Mouse (Mus musculus): ENCODE data around the gene Olfr1265. TPM values are rescaled to one million over a fixed set of nuclear protein-coding genes. Genes with fewer than 3 reads are reported as not detected.

The Olfr1265 gene
- polyA plus RNA-seq (2014; fragmentation: Nextera tagmentation; extraction: Ambion mirVana), result not detected in 2 replicates

DNA sequence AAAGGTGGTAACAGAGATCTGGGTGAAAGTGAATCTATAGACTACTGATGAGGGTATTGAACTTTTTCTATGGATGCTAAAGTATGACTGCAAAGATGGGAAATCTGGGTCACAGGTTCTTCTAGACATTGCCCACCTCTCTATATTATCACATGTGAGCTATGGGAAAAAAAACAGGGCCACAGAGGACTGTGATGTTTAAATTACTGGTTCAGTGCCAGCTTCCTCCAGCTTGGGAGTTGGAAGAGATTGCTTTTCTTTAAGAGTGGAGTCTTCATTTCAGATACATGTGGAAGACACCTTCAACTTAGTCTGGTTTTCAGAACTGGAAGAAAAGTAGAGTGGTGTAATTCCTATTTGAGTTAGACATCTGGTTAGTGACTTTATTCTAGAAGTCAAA, at the start of gene Olfr1265:
TSS of gene Olfr1265 (plus strand) at position 301 of the 400 bp plus-strand sequence.
- Histone ChIP-seq H3K4me3 (ENCODE audit: low read depth, low read length) (no peak within 1 kb of the TSS), H3K4me1 (replicated peaks; ENCODE audit: control insufficient read depth, insufficient read depth, low read length) (no peaks in the 10 kb centered on the region), H3K27me3 (ENCODE audit: control insufficient read depth, insufficient read depth, low read length) (no peaks in the 10 kb centered on the region), H3K9ac (ENCODE audit: low read length) (no peak within 1 kb of the TSS), H3K4me2 (ENCODE audit: low read depth, low read length, severe bottlenecking) (no peak within 1 kb of the TSS), H3K27ac (ENCODE audit: low read depth, low read length) (no peak within 1 kb of the TSS), H3K36me3 (ENCODE audit: control insufficient read depth, insufficient read depth, low read length) (no peaks in the 10 kb centered on the region), H3K9me3 (ENCODE audit: control insufficient read depth, low read length) (no peaks in the 10 kb centered on the region)
- no peak for ATAC-seq (replicated peaks; ENCODE audit: low FRiP score)
- no peak for DNase-seq (ENCODE audit: low spot score)

DNA sequence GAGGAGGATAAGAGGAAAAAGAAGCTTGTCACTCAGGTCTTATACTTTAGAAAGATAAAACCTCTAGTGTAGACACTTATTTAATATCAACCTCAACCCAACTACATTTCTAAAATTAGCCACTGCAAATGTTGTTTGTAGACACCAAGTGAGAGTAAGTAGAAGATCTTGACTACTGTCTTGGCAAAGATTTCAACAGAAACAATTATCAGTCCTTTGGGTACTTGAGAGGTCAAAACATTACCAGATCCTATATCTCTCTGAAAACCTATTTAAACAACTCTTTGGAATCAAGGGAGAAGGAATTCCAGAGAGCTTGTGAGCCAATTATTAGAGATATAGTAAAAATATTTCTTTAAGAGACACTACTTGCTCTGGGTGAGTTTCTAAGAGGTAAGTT, 44.2 kb upstream of the Olfr1265 start, which contains the start of gene Olfr1261:
TSS of gene Olfr1261 (plus strand) at position 301 of the 400 bp plus-strand sequence.
- no peak for ATAC-seq (replicated peaks; ENCODE audit: low FRiP score)
- Histone ChIP-seq H3K36me3 (ENCODE audit: control insufficient read depth, insufficient read depth, low read length) (no peaks in the 10 kb centered on the region), H3K27me3 (ENCODE audit: control insufficient read depth, insufficient read depth, low read length) (no peaks in the 10 kb centered on the region), H3K27ac (ENCODE audit: low read depth, low read length) (no peak within 1 kb of the TSS), H3K9me3 (ENCODE audit: control insufficient read depth, low read length) (no peaks in the 10 kb centered on the region), H3K4me1 (replicated peaks; ENCODE audit: control insufficient read depth, insufficient read depth, low read length) (no peaks in the 10 kb centered on the region), H3K9ac (ENCODE audit: low read length) (no peak within 1 kb of the TSS), H3K4me2 (ENCODE audit: low read depth, low read length, severe bottlenecking) (no peak within 1 kb of the TSS), H3K4me3 (ENCODE audit: low read depth, low read length) (no peak within 1 kb of the TSS)
- DNase-seq (ENCODE audit: low spot score), result no peak

DNA sequence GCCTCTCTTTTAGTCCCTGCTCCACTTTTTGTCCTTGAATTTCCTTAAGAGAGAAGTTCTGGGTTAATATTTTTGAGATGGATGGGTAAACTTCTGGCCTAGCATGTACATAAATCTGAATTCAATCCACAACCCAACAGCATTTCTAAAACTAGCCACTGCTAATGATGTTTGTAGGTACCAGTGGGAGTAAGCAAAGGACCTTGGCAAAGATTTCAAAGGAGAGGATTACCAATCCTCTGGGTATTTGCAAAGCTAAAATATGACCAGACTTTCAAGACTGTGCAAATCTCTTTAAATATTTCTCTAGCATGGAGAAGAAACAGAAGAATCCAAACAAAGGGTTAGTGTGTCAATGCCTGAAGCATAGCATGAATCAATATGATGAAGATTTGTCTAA, 35.3 kb upstream of the Olfr1265 start, which contains the start of gene Olfr1262:
TSS of gene Olfr1262 (plus strand) at position 301 of the 400 bp plus-strand sequence.
- no peak for DNase-seq (ENCODE audit: low spot score)
- Histone ChIP-seq H3K9me3 (ENCODE audit: control insufficient read depth, low read length) (no peaks in the 10 kb centered on the region), H3K4me1 (replicated peaks; ENCODE audit: control insufficient read depth, insufficient read depth, low read length) (no peaks in the 10 kb centered on the region), H3K9ac (ENCODE audit: low read length) (no peak within 1 kb of the TSS), H3K4me2 (ENCODE audit: low read depth, low read length, severe bottlenecking) (no peak within 1 kb of the TSS), H3K27me3 (ENCODE audit: control insufficient read depth, insufficient read depth, low read length) (no peaks in the 10 kb centered on the region), H3K27ac (ENCODE audit: low read depth, low read length) (no peak within 1 kb of the TSS), H3K4me3 (ENCODE audit: low read depth, low read length) (no peak within 1 kb of the TSS), H3K36me3 (ENCODE audit: control insufficient read depth, insufficient read depth, low read length) (no peaks in the 10 kb centered on the region)
- ATAC-seq (replicated peaks; ENCODE audit: low FRiP score), result no peak

DNA sequence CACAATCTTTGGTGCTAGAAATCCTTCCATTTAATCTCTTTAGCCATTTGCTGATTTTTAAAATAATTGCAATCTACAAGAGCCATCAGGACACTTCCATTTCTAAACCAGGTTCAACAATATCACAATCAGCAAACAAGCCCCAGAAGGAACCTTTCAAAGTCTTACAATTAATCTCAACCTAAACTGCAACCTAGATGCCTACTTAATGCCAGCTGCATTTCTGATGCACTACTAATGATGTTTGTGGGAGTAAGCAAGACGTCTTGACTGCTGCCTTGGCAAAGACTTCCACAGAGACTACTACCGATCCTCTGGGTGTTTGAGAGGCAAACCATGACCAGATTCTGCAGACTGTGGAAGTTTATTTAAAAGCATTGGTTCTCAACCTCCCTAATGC, 23.3 kb upstream of the Olfr1265 start, which contains the start of gene Olfr1263:
TSS of gene Olfr1263 (plus strand) at position 301 of the 400 bp plus-strand sequence.
- H3K9ac ChIP-seq (ENCODE audit: low read length), result no peak within 1 kb of the TSS
- ATAC-seq (replicated peaks; ENCODE audit: low FRiP score), result no peak
- H3K4me1 ChIP-seq (replicated peaks; ENCODE audit: control insufficient read depth, insufficient read depth, low read length), result no peaks in the 10 kb centered on the region
- no peaks in the 10 kb centered on the region for H3K9me3 ChIP-seq (ENCODE audit: control insufficient read depth, low read length)
- H3K36me3 ChIP-seq (ENCODE audit: control insufficient read depth, insufficient read depth, low read length), result no peaks in the 10 kb centered on the region
- no peak for DNase-seq (ENCODE audit: low spot score)
- no peak within 1 kb of the TSS for H3K27ac ChIP-seq (ENCODE audit: low read depth, low read length)
- no peaks in the 10 kb centered on the region for H3K27me3 ChIP-seq (ENCODE audit: control insufficient read depth, insufficient read depth, low read length)
- no peak within 1 kb of the TSS for H3K4me2 ChIP-seq (ENCODE audit: low read depth, low read length, severe bottlenecking)
- H3K4me3 ChIP-seq (ENCODE audit: low read depth, low read length), result no peak within 1 kb of the TSS
- WGBS, result 79% methylated on average over 2 of the region's 2 CpGs

DNA sequence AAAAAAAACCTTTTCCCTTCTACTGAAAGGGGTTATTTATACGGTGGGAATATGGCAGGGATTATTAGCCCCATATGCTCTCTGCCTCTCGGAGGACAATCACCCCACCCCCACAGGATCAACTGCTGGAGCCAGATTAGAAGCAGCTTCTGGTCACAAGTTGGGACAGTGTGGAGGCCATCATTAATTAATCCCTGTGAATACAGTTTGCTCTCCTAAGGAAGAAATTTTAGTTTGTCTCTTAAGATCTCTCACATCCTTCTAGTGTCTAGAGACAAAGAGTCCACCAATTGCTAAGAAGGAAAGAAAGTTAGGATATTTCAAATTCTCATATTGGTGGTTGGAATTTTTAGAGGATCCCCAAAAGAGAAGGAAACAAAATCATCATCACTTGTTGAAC, 9.7 kb upstream of the Olfr1265 start, which contains the start of gene Olfr1264:
TSS of gene Olfr1264 (minus strand) at position 101 of the 400 bp plus-strand sequence.
- no peak within 1 kb of the TSS for H3K27ac ChIP-seq (ENCODE audit: low read depth, low read length)
- H3K9me3 ChIP-seq (ENCODE audit: control insufficient read depth, low read length), result no peaks in the 10 kb centered on the region
- H3K36me3 ChIP-seq (ENCODE audit: control insufficient read depth, insufficient read depth, low read length), result no peaks in the 10 kb centered on the region
- 59% methylated on average over 2 of the region's 2 CpGs for WGBS
- H3K4me3 ChIP-seq (ENCODE audit: low read depth, low read length), result no peak within 1 kb of the TSS
- no peaks in the 10 kb centered on the region for H3K4me1 ChIP-seq (replicated peaks; ENCODE audit: control insufficient read depth, insufficient read depth, low read length)
- ATAC-seq (replicated peaks; ENCODE audit: low FRiP score), result no peak
- no peak for DNase-seq (ENCODE audit: low spot score)
- H3K9ac ChIP-seq (ENCODE audit: low read length), result no peak within 1 kb of the TSS
- H3K27me3 ChIP-seq (ENCODE audit: control insufficient read depth, insufficient read depth, low read length), result no peaks in the 10 kb centered on the region
- H3K4me2 ChIP-seq (ENCODE audit: low read depth, low read length, severe bottlenecking), result no peak within 1 kb of the TSS

DNA sequence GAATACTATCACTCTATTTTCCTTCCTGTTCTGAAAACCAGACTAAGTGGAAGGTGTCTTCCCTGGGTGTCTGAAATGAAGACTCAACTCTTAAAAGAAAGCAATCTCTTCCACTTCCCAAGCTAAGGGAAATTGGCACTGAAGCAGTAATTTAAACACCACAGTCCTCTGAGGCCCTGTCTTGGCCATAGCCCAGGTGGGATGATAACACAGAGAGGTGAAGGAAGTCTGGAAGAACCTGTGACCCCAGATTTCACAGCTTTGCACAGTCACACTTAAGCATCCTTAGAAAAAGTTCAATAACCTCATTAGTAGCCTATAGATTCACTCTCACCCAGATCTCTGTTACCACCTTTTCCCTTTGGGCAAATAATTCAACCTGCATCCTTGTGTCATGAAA, 28.4 kb downstream of the Olfr1265 start, which contains the start of gene Olfr140:
TSS of gene Olfr140 (minus strand) at position 101 of the 400 bp plus-strand sequence.
- Histone ChIP-seq H3K4me2 (ENCODE audit: low read depth, low read length, severe bottlenecking) (no peak within 1 kb of the TSS), H3K4me3 (ENCODE audit: low read depth, low read length) (no peak within 1 kb of the TSS), H3K9me3 (ENCODE audit: control insufficient read depth, low read length) (no peaks in the 10 kb centered on the region), H3K9ac (ENCODE audit: low read length) (no peak within 1 kb of the TSS), H3K27ac (ENCODE audit: low read depth, low read length) (no peak within 1 kb of the TSS), H3K36me3 (ENCODE audit: control insufficient read depth, insufficient read depth, low read length) (no peaks in the 10 kb centered on the region), H3K27me3 (ENCODE audit: control insufficient read depth, insufficient read depth, low read length) (no peaks in the 10 kb centered on the region), H3K4me1 (replicated peaks; ENCODE audit: control insufficient read depth, insufficient read depth, low read length) (no peaks in the 10 kb centered on the region)
- DNase-seq (ENCODE audit: low spot score) (no peak), ATAC-seq (replicated peaks; ENCODE audit: low FRiP score) (no peak)

DNA sequence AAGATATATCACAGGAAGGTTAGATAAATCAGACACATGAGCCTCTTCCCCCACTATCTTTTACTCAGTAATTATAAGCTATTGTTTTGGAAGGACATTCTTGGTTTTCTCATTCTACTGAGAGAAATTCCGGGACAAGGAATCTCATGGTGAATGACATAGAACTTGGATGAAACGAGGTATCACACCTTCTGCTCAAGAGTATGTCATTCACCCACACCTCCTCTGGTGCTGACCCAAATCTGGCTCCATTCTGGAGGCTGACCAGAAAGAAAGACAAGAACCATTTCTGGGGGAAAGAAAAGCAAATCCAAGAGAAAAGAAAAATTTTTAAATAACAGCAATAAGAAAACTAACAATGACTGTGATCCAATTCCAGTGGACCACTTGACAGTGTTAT, 34.9 kb downstream of the Olfr1265 start:
- no peak for ATAC-seq (replicated peaks; ENCODE audit: low FRiP score)
- Histone ChIP-seq H3K36me3 (ENCODE audit: control insufficient read depth, insufficient read depth, low read length) (no peaks in the 10 kb centered on the region), H3K9ac (ENCODE audit: low read length) (no peak overlapping the region), H3K4me3 (ENCODE audit: low read depth, low read length) (no peak overlapping the region), H3K9me3 (ENCODE audit: control insufficient read depth, low read length) (no peaks in the 10 kb centered on the region), H3K4me2 (ENCODE audit: low read depth, low read length, severe bottlenecking) (no peak overlapping the region), H3K27me3 (ENCODE audit: control insufficient read depth, insufficient read depth, low read length) (no peaks in the 10 kb centered on the region), H3K27ac (ENCODE audit: low read depth, low read length) (no peak overlapping the region), H3K4me1 (replicated peaks; ENCODE audit: control insufficient read depth, insufficient read depth, low read length) (no peaks in the 10 kb centered on the region)
- WGBS, result 81% methylated on average over 2 of the region's 2 CpGs
- no peak for DNase-seq (ENCODE audit: low spot score)

Other genes starting within 250 kb of the Olfr1265 start
- not detected in 2 replicates for gene Olfr1254, start 241.7 kb upstream of the Olfr1265 start, polyA plus RNA-seq (2014; fragmentation: Nextera tagmentation; extraction: Ambion mirVana)
- gene Olfr1255, start 223.3 kb upstream of the Olfr1265 start, polyA plus RNA-seq (2014; fragmentation: Nextera tagmentation; extraction: Ambion mirVana), result not detected in 2 replicates
- not detected in 2 replicates for gene Olfr1256, start 193.8 kb upstream of the Olfr1265 start, polyA plus RNA-seq (2014; fragmentation: Nextera tagmentation; extraction: Ambion mirVana)
- not detected in 2 replicates for gene Olfr48, start 187.1 kb upstream of the Olfr1265 start, polyA plus RNA-seq (2014; fragmentation: Nextera tagmentation; extraction: Ambion mirVana)
- gene Olfr1257, start 156.9 kb upstream of the Olfr1265 start, polyA plus RNA-seq (2014; fragmentation: Nextera tagmentation; extraction: Ambion mirVana), result not detected in 2 replicates
- not detected in 2 replicates for gene Olfr1258, start 108.0 kb upstream of the Olfr1265 start, polyA plus RNA-seq (2014; fragmentation: Nextera tagmentation; extraction: Ambion mirVana)
- gene Olfr1259, start 86.7 kb upstream of the Olfr1265 start, polyA plus RNA-seq (2014; fragmentation: Nextera tagmentation; extraction: Ambion mirVana), result not detected in 2 replicates
- gene Olfr1260, start 61.0 kb upstream of the Olfr1265 start, polyA plus RNA-seq (2014; fragmentation: Nextera tagmentation; extraction: Ambion mirVana), result not detected in 2 replicates
- not detected in 2 replicates for gene Olfr1261, start 44.1 kb upstream of the Olfr1265 start, polyA plus RNA-seq (2014; fragmentation: Nextera tagmentation; extraction: Ambion mirVana)
- not detected in 2 replicates for gene Olfr1262, start 35.2 kb upstream of the Olfr1265 start, polyA plus RNA-seq (2014; fragmentation: Nextera tagmentation; extraction: Ambion mirVana)
- gene Olfr1263, start 23.2 kb upstream of the Olfr1265 start, polyA plus RNA-seq (2014; fragmentation: Nextera tagmentation; extraction: Ambion mirVana), result not detected in 2 replicates
- not detected in 2 replicates for gene Olfr1264, start 9.8 kb upstream of the Olfr1265 start, polyA plus RNA-seq (2014; fragmentation: Nextera tagmentation; extraction: Ambion mirVana)
- gene Olfr140, start 28.3 kb downstream of the Olfr1265 start, polyA plus RNA-seq (2014; fragmentation: Nextera tagmentation; extraction: Ambion mirVana), result not detected in 2 replicates
- gene Olfr1269, start 86.1 kb downstream of the Olfr1265 start, polyA plus RNA-seq (2014; fragmentation: Nextera tagmentation; extraction: Ambion mirVana), result not detected in 2 replicates
- gene Olfr32, start 107.0 kb downstream of the Olfr1265 start, polyA plus RNA-seq (2014; fragmentation: Nextera tagmentation; extraction: Ambion mirVana), result not detected in 2 replicates
- gene Olfr1270, start 117.8 kb downstream of the Olfr1265 start, polyA plus RNA-seq (2014; fragmentation: Nextera tagmentation; extraction: Ambion mirVana), result not detected in 2 replicates
- not detected in 2 replicates for gene Olfr1506, start 189.2 kb downstream of the Olfr1265 start, polyA plus RNA-seq (2014; fragmentation: Nextera tagmentation; extraction: Ambion mirVana)
- gene Olfr142, start 222.3 kb downstream of the Olfr1265 start, polyA plus RNA-seq (2014; fragmentation: Nextera tagmentation; extraction: Ambion mirVana), result not detected in 2 replicates
- not detected in 2 replicates for gene Olfr1271, start 235.7 kb downstream of the Olfr1265 start, polyA plus RNA-seq (2014; fragmentation: Nextera tagmentation; extraction: Ambion mirVana)